Mouse (Mus musculus): ENCODE measurements around the gene Gm10309. TPM values are rescaled to one million over a fixed set of nuclear protein-coding genes. Genes with fewer than 3 reads are reported as not detected.

The Gm10309 gene
- polyA plus RNA-seq, 2 experiments: 0.03 to 0.47 TPM

GRCm38 (mm10) chr17:86494895-86495294 is 10.1 kb downstream of the Gm10309 start:
- Histone ChIP-seq H3K4me1 (ENCODE audit: control insufficient read depth, insufficient read depth, low read length) (peaks cover 26% of the 10 kb centered on the region), H3K9ac (ENCODE audit: low read depth, low read length, severe bottlenecking) (no peak overlapping the region), H3K4me3 (replicated peaks; ENCODE audit: low read length) (no peak overlapping the region), H3K4me2 (replicated peaks; ENCODE audit: low read depth, low read length, severe bottlenecking) (no peak overlapping the region), H3K27ac (replicated peaks; ENCODE audit: low read depth, low read length) (no peak overlapping the region), H3K27me3 (ENCODE audit: control insufficient read depth, insufficient read depth, low read length) (no peaks in the 10 kb centered on the region), H3K9me3 (ENCODE audit: control insufficient read depth, low read length) (no peaks in the 10 kb centered on the region), H3K36me3 (ENCODE audit: control insufficient read depth, insufficient read depth, low read length) (no peaks in the 10 kb centered on the region)
- no peak for DNase-seq (ENCODE audit: low spot score)
- TF ChIP-seq POLR2A (IDR thresholded peaks at IDR 0.05; ENCODE audit: borderline replicate concordance, extremely low read depth, insufficient read depth, insufficient read length): no peak
- 62% methylated on average over 6 of the region's 6 CpGs for WGBS
- no peak for ATAC-seq (ENCODE audit: low FRiP score, low read depth)

- 75% methylated on average over 6 of the region's 6 CpGs for WGBS
- H3K36me3 ChIP-seq (ENCODE audit: control insufficient read depth, insufficient read depth, low read length): no peaks in the 10 kb centered on the region
- H3K4me3 ChIP-seq (replicated peaks; ENCODE audit: low read length): no peak overlapping the region
- no peak overlapping the region for H3K27ac ChIP-seq (replicated peaks; ENCODE audit: low read depth, low read length)
- H3K9me3 ChIP-seq (ENCODE audit: control insufficient read depth, low read length): no peaks in the 10 kb centered on the region
- H3K27me3 ChIP-seq (ENCODE audit: control insufficient read depth, insufficient read depth, low read length): no peaks in the 10 kb centered on the region
- peaks cover 22% of the 10 kb centered on the region for H3K4me1 ChIP-seq (ENCODE audit: control insufficient read depth, insufficient read depth, low read length)
- H3K9ac ChIP-seq (ENCODE audit: low read depth, low read length, severe bottlenecking): no peak overlapping the region
- ATAC-seq (ENCODE audit: low FRiP score, low read depth) (no peak), DNase-seq (ENCODE audit: low spot score) (no peak)
- no peak overlapping the region for H3K4me2 ChIP-seq (replicated peaks; ENCODE audit: low read depth, low read length, severe bottlenecking)
- TF ChIP-seq POLR2A (IDR thresholded peaks at IDR 0.05; ENCODE audit: borderline replicate concordance, extremely low read depth, insufficient read depth, insufficient read length): no peak
Observed at GRCm38 (mm10) chr17:86494494-86494893, 10.5 kb downstream of the Gm10309 start.

- Histone ChIP-seq H3K27me3 (ENCODE audit: control insufficient read depth, insufficient read depth, low read length) (no peaks in the 10 kb centered on the region), H3K9ac (ENCODE audit: low read depth, low read length, severe bottlenecking) (no peak overlapping the region), H3K9me3 (ENCODE audit: control insufficient read depth, low read length) (no peaks in the 10 kb centered on the region), H3K4me1 (ENCODE audit: control insufficient read depth, insufficient read depth, low read length) (peaks cover 16% of the 10 kb centered on the region), H3K36me3 (ENCODE audit: control insufficient read depth, insufficient read depth, low read length) (no peaks in the 10 kb centered on the region), H3K4me3 (replicated peaks; ENCODE audit: low read length) (no peak overlapping the region), H3K4me2 (replicated peaks; ENCODE audit: low read depth, low read length, severe bottlenecking) (no peak overlapping the region), H3K27ac (replicated peaks; ENCODE audit: low read depth, low read length) (no peak overlapping the region)
- DNase-seq (ENCODE audit: low spot score) (no peak), ATAC-seq (ENCODE audit: low FRiP score, low read depth) (no peak)
- TF ChIP-seq POLR2A (IDR thresholded peaks at IDR 0.05; ENCODE audit: borderline replicate concordance, extremely low read depth, insufficient read depth, insufficient read length): no peak
- 38% methylated on average over 8 of the region's 8 CpGs for WGBS
Observed at GRCm38 (mm10) chr17:86493891-86494420, 11.1 kb downstream of the Gm10309 start.

GRCm38 (mm10) chr17:86492376-86492775 is 12.7 kb downstream of the Gm10309 start:
- DNase-seq (ENCODE audit: low spot score) (no peak), ATAC-seq (ENCODE audit: low FRiP score, low read depth) (no peak)
- WGBS: 87% methylated on average over 7 of the region's 7 CpGs
- Histone ChIP-seq H3K27ac (replicated peaks; ENCODE audit: low read depth, low read length) (no peak overlapping the region), H3K9me3 (ENCODE audit: control insufficient read depth, low read length) (no peaks in the 10 kb centered on the region), H3K4me3 (replicated peaks; ENCODE audit: low read length) (no peak overlapping the region), H3K36me3 (ENCODE audit: control insufficient read depth, insufficient read depth, low read length) (no peaks in the 10 kb centered on the region), H3K4me2 (replicated peaks; ENCODE audit: low read depth, low read length, severe bottlenecking) (no peak overlapping the region), H3K9ac (ENCODE audit: low read depth, low read length, severe bottlenecking) (no peak overlapping the region), H3K27me3 (ENCODE audit: control insufficient read depth, insufficient read depth, low read length) (no peaks in the 10 kb centered on the region), H3K4me1 (ENCODE audit: control insufficient read depth, insufficient read depth, low read length) (peaks cover 4% of the 10 kb centered on the region; the same call in 1 of the 2 replicates)
- TF ChIP-seq POLR2A (IDR thresholded peaks at IDR 0.05; ENCODE audit: borderline replicate concordance, extremely low read depth, insufficient read depth, insufficient read length): no peak

- Histone ChIP-seq H3K4me2 (replicated peaks; ENCODE audit: low read depth, low read length, severe bottlenecking) (no peak overlapping the region), H3K9ac (ENCODE audit: low read depth, low read length, severe bottlenecking) (no peak overlapping the region), H3K27ac (replicated peaks; ENCODE audit: low read depth, low read length) (no peak overlapping the region), H3K9me3 (ENCODE audit: control insufficient read depth, low read length) (no peaks in the 10 kb centered on the region), H3K36me3 (ENCODE audit: control insufficient read depth, insufficient read depth, low read length) (no peaks in the 10 kb centered on the region), H3K4me3 (replicated peaks; ENCODE audit: low read length) (no peak overlapping the region), H3K4me1 (ENCODE audit: control insufficient read depth, insufficient read depth, low read length) (peaks cover 4% of the 10 kb centered on the region; the same call in 1 of the 2 replicates), H3K27me3 (ENCODE audit: control insufficient read depth, insufficient read depth, low read length) (no peaks in the 10 kb centered on the region)
- 91% methylated on average over 10 of the region's 10 CpGs for WGBS
- no peak for DNase-seq (ENCODE audit: low spot score)
- no peak for ATAC-seq (ENCODE audit: low FRiP score, low read depth)
- no peak for TF ChIP-seq POLR2A (IDR thresholded peaks at IDR 0.05; ENCODE audit: borderline replicate concordance, extremely low read depth, insufficient read depth, insufficient read length)
Observed at GRCm38 (mm10) chr17:86489827-86490226, 15.2 kb downstream of the Gm10309 start.
